Mouse (Mus musculus) C2C12 (cell line): ENCODE measurements around the gene Capn15.

Source experiments
- CEBPB ChIP-seq: IDR thresholded peaks from one replicate; pipeline ENCODE4 v1.6.1; 2011; ENCODE audit warnings: low read depth, mild to moderate bottlenecking, control low read depth, moderate library complexity
- CTCF ChIP-seq: IDR thresholded peaks from one replicate; pipeline ENCODE4 v1.5.1; 2011; ENCODE audit not compliant: control insufficient read depth, insufficient read depth, insufficient read length
- MAX ChIP-seq: IDR thresholded peaks from one replicate; pipeline ENCODE4 v1.6.1; 2011; ENCODE audit warnings: mild to moderate bottlenecking, control low read depth

- TF ChIP-seq CTCF (no peak), CEBPB (no peak), MAX (no peak)
These were observed 42.7 kb upstream of the Capn15 start for GRCm38 (mm10) chr17:26028261-26028660.
